Comparison of ENCODE assay signal across 8 mouse cellular contexts in the genomic region with DNA sequence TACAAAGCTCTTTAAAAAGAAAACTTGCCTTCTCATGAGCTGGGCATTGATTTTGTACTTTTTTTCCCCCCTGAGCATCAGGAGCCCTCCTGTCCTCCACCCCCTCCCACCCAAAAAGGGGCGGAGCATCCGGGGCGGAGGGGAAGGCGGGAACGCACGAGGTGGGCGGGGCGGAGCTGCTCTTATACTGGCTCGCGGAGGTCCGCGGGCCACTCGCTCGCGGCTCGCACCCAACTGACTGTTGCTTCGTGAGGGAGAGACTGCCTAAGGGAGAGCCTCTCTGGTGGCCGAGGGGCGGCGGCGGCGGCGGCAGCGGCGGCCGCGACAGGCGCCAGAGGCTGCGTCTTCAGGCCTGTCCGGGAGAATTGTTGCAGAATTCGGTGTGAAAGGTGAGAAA. TPM values are rescaled to one million over a fixed set of nuclear protein-coding genes. Genes with fewer than 3 reads are reported as not detected.
A peak's percentile ranks its signal among the peaks of the same experiment; 100 is the strongest.
DNase-seq lines count a peak whose midpoint lies in the region; ATAC-seq and TF ChIP-seq lines count a peak whose summit lies in the region.

A gene (plus strand): TSS at position 214 of the 397 bp plus-strand sequence.

- DNase-seq in WW6 (ENCODE audit: low read depth, low spot score): peak; percentile 11
- peak; percentile 37 for DNase-seq in cerebellum, adult 9-11 months
- DNase-seq in frontal cortex, postnatal 10 days (ENCODE audit: low spot score in 2 of 2): peak; percentile 17 to 27
- peak; percentile 74 for DNase-seq in hindbrain, embryonic 10.5 days (ENCODE audit: low spot score)
- peak; percentile 18 to 22 for DNase-seq in layer of hippocampus, postnatal 14 days (ENCODE audit: low spot score in 2 of 2)

- no peaks in the 10 kb centered on the region for H3K36me3 ChIP-seq in hindbrain, embryonic 10.5 days
- H3K36me3 ChIP-seq in small intestine, adult 2 months (ENCODE audit: control insufficient read depth, insufficient read depth, low read length): no peaks in the 10 kb centered on the region

- H3K27me3 ChIP-seq in hindbrain, embryonic 10.5 days (ENCODE audit: insufficient read depth, poor library complexity, severe bottlenecking): peaks cover 5% of the 10 kb centered on the region; the same call in 1 of the 2 replicates
- no peaks in the 10 kb centered on the region; the same call in 1 of the 2 replicates for H3K27me3 ChIP-seq in small intestine, adult 2 months (ENCODE audit: control insufficient read depth, insufficient read depth, low read length)

- no peak for TF ChIP-seq POLR2A in small intestine, adult 2 months (IDR thresholded peaks at IDR 0.05; ENCODE audit: low read depth, low read length)

- TF ChIP-seq CTCF in small intestine, adult 2 months (IDR thresholded peaks at IDR 0.05; ENCODE audit: extremely low read depth, insufficient read length, insufficient replicate concordance, low read depth, low read length): no peak

- H3K27ac ChIP-seq in hindbrain, embryonic 10.5 days: peak within 1 kb of the TSS; percentile 47
- H3K27ac ChIP-seq in small intestine, adult 2 months (ENCODE audit: insufficient read depth, low read depth, low read length): no peak within 1 kb of the TSS

- no peaks in the 10 kb centered on the region for H3K4me1 ChIP-seq in hindbrain, embryonic 10.5 days (replicated peaks)
- H3K4me1 ChIP-seq in small intestine, adult 2 months (ENCODE audit: control insufficient read depth, insufficient read depth, insufficient read length, low read length): no peaks in the 10 kb centered on the region

- H3K9me3 ChIP-seq in hindbrain, embryonic 10.5 days: no peaks in the 10 kb centered on the region

- WGBS in hindbrain, embryonic 10.5 days: 20% methylated on average over 30 of the region's 31 CpGs
- 12% methylated on average over 31 of the region's 31 CpGs for WGBS in small intestine, adult 2 months

- H3K4me3 ChIP-seq in hindbrain, embryonic 10.5 days: peak within 1 kb of the TSS; percentile 53
- H3K4me3 ChIP-seq in small intestine, adult 2 months (ENCODE audit: low read depth, low read length): peak within 1 kb of the TSS; percentile 53

- ATAC-seq in megakaryocyte progenitor cell, adult 5-6 weeks (replicated peaks; ENCODE audit: poor library complexity): peak; percentile 98
- no peak for ATAC-seq in erythroid progenitor cell, adult 5-6 weeks (replicated peaks; ENCODE audit: low FRiP score, poor library complexity, severe bottlenecking)

RNA-seq across cellular contexts. Expression of the gene that starts here (rescaled TPM):
- 12.7 and 23.9 TPM in 2 replicates for polyA plus RNA-seq in hindbrain, embryonic 10.5 days (2016; fragmentation: Nextera tagmentation; extraction: Ambion mirVana)
- 1 to 10 TPM; 3.7 to 8.9 TPM for total RNA-seq in layer of hippocampus, postnatal 14 days (2021)
- total RNA-seq in megakaryocyte progenitor cell, adult 5-6 weeks (2015): 0.57 TPM in 1 of 2 replicates, not detected in the other
- 0.03 TPM in 1 of 2 replicates, not detected in the other for total RNA-seq in megakaryocyte progenitor cell, adult 5-6 weeks (2017)
- 0.42 TPM in 1 of 2 replicates, not detected in the other for polyA plus RNA-seq in small intestine, adult 2 months (2012; rRNA removed)
- not detected in 2 replicates for total RNA-seq in erythroid progenitor cell, adult 5-6 weeks (2015; ENCODE audit: low replicate concordance)
- total RNA-seq in erythroid progenitor cell, adult 5-6 weeks (2017; ENCODE audit: low replicate concordance): not detected in 2 replicates

Comparison
In these comparisons a context has a peak if more than half of its experiments do, and no peak if none do; other contexts are left out.
1. Peak in ATAC-seq in megakaryocyte progenitor cell, adult 5-6 weeks; RNA of the gene not detected or under 1 TPM.
2. DNase-seq: peak in every context shown above with its lines; median percentile 74 in hindbrain, embryonic 10.5 days; 37 in cerebellum, adult 9-11 months; 22 in frontal cortex, postnatal 10 days; 20 in layer of hippocampus, postnatal 14 days; 11 in WW6.